Mouse (Mus musculus) CH12.LX (cell line): ENCODE measurements around the gene Ube2z. TPM values are rescaled to one million over a fixed set of nuclear protein-coding genes. Genes with fewer than 3 reads are reported as not detected.

Source experiments
- DNase-seq: peaks from one replicate; pipeline ENCODE4 v3.0.0-alpha.2; 2013; ENCODE audit errors: extremely low read depth
- H3K27ac ChIP-seq: 2 replicates; pipeline ENCODE4 v1.5.1; 2012; ENCODE audit warnings: low read depth, mild to moderate bottlenecking, control low read depth, moderate library complexity; ENCODE audit not compliant: insufficient read depth
- H3K27me3 ChIP-seq: replicated peaks from 2 replicates; pipeline ENCODE3; 2012; ENCODE audit warnings: inconsistent platforms
- H3K36me3 ChIP-seq, 2 experiments: replicated peaks in 1 of 2; 2 replicates each; pipeline versions ENCODE3 to v1.6.1; 2012; ENCODE audit warnings: inconsistent platforms in 1 of 2, low read length in 1 of 2, mild to moderate bottlenecking in 1 of 2, mixed read lengths in 1 of 2, moderate library complexity in 1 of 2; ENCODE audit not compliant: control insufficient read depth in 1 of 2, insufficient read depth in 1 of 2
- H3K4me1 ChIP-seq, 2 experiments: 2 replicates each; pipeline ENCODE4 v1.6.1; 2012; ENCODE audit warnings: inconsistent platforms in 1 of 2, moderate library complexity in 1 of 2; ENCODE audit not compliant: insufficient read depth in 2 of 2, control insufficient read depth in 1 of 2
- H3K4me2 ChIP-seq: 2 replicates; pipeline ENCODE4 v1.6.1; 2012; ENCODE audit warnings: low read depth, mild to moderate bottlenecking, control low read depth; ENCODE audit not compliant: poor library complexity, insufficient read depth, severe bottlenecking
- H3K4me3 ChIP-seq, 3 experiments: fragments of 150-350 bp in 1 of 3; sonication (generic) in 1 of 3; replicated peaks in 1 of 3; 2 replicates each; pipeline versions ENCODE3 to v1.5.1; 2011 to 2012; ENCODE audit warnings: low read depth in 2 of 3, low read length in 2 of 3, mild to moderate bottlenecking in 2 of 3, moderate library complexity in 2 of 3, control low read depth in 1 of 3, improper control_type of control experiment in 1 of 3, inconsistent platforms in 1 of 3, mixed read lengths in 1 of 3; ENCODE audit not compliant: poor library complexity in 1 of 3
- H3K79me2 ChIP-seq: replicated peaks from 2 replicates; pipeline ENCODE4 v1.6.1; 2012; ENCODE audit warnings: mild to moderate bottlenecking, moderate library complexity; ENCODE audit not compliant: control insufficient read depth, poor library complexity, insufficient read depth, severe bottlenecking; ENCODE audit errors: extremely low read depth
- H3K9ac ChIP-seq: 2 replicates; pipeline ENCODE4 v1.6.1; 2012; ENCODE audit warnings: low read depth, mild to moderate bottlenecking, control low read depth, moderate library complexity; ENCODE audit not compliant: insufficient read depth
- H3K9me3 ChIP-seq: replicated peaks from 2 replicates; pipeline ENCODE3; 2012; ENCODE audit warnings: low read length, inconsistent platforms, mixed read lengths
- BHLHE40 ChIP-seq: IDR thresholded peaks from 2 replicates; pipeline ENCODE4 v1.6.1; 2011; ENCODE audit warnings: mild to moderate bottlenecking, low read depth, low read length, improper control_type of control experiment
- CHD1 ChIP-seq: IDR thresholded peaks from 2 replicates; pipeline ENCODE4 v1.6.1; 2012; ENCODE audit warnings: low read depth, low read length, improper control_type of control experiment, inconsistent platforms
- CHD2 ChIP-seq: IDR thresholded peaks from 2 replicates; pipeline ENCODE4 v1.6.1; 2011; ENCODE audit warnings: low read length, improper control_type of control experiment
- EP300 ChIP-seq: IDR thresholded peaks from 2 replicates; pipeline ENCODE4 v1.6.1; 2011; ENCODE audit warnings: low read length, improper control_type of control experiment
- JUN ChIP-seq: IDR thresholded peaks from 2 replicates; pipeline ENCODE4 v1.6.1; 2011; ENCODE audit warnings: low read depth, mild to moderate bottlenecking, low read length, improper control_type of control experiment, moderate library complexity; ENCODE audit not compliant: insufficient read depth
- KAT2A ChIP-seq: IDR thresholded peaks from 2 replicates; pipeline ENCODE4 v1.6.1; 2012; ENCODE audit warnings: low read length, improper control_type of control experiment, inconsistent platforms; ENCODE audit not compliant: insufficient replicate concordance
- MAFK ChIP-seq: IDR thresholded peaks from 2 replicates; pipeline ENCODE4 v1.6.1; 2011; ENCODE audit warnings: low read length, improper control_type of control experiment; ENCODE audit not compliant: insufficient replicate concordance
- MAZ ChIP-seq: IDR thresholded peaks from 2 replicates; pipeline ENCODE4 v1.6.1; 2012; ENCODE audit warnings: low read depth, mild to moderate bottlenecking, inconsistent platforms, low read length, improper control_type of control experiment, moderate library complexity
- NRF1 ChIP-seq: IDR thresholded peaks from 2 replicates; pipeline ENCODE4 v1.6.1; 2014; ENCODE audit warnings: low read depth, mild to moderate bottlenecking, inconsistent platforms, low read length, improper control_type of control experiment, moderate library complexity
- PAX5 ChIP-seq: IDR thresholded peaks from 2 replicates; pipeline ENCODE4 v1.6.1; 2012; ENCODE audit warnings: low read length, inconsistent platforms, mixed read lengths
- POLR2A ChIP-seq: IDR thresholded peaks from 2 replicates; pipeline ENCODE4 v1.6.1; 2011; ENCODE audit warnings: low read depth, mild to moderate bottlenecking, improper control_type of control experiment, low read length
- POLR2AphosphoS2 ChIP-seq: IDR thresholded peaks from 2 replicates; pipeline ENCODE4 v1.6.1; 2011; ENCODE audit warnings: low read depth, low read length, improper control_type of control experiment
- RAD21 ChIP-seq: IDR thresholded peaks from 2 replicates; pipeline ENCODE4 v1.6.1; 2011; ENCODE audit warnings: low read depth, mild to moderate bottlenecking, low read length, improper control_type of control experiment, moderate library complexity
- RCOR1 ChIP-seq: conservative IDR thresholded peaks from 2 replicates; pipeline ENCODE4 v1.6.1; 2012; ENCODE audit warnings: low read depth, mild to moderate bottlenecking, inconsistent platforms, low read length, improper control_type of control experiment
- SMC3 ChIP-seq: IDR thresholded peaks from 2 replicates; pipeline ENCODE4 v1.6.1; 2011; ENCODE audit warnings: low read depth, low read length, improper control_type of control experiment
- TBP ChIP-seq: conservative IDR thresholded peaks from 2 replicates; pipeline ENCODE4 v1.6.1; 2011; ENCODE audit warnings: low read depth, low read length, improper control_type of control experiment
- TCF12 ChIP-seq: IDR thresholded peaks from 2 replicates; pipeline ENCODE4 v1.6.1; 2014; ENCODE audit warnings: low read depth, mild to moderate bottlenecking, inconsistent platforms, low read length, improper control_type of control experiment
- USF1 ChIP-seq: IDR thresholded peaks from 2 replicates; pipeline ENCODE4 v1.6.1; 2014; ENCODE audit warnings: low read depth, mild to moderate bottlenecking, inconsistent platforms, low read length, improper control_type of control experiment
- USF2 ChIP-seq: conservative IDR thresholded peaks from 2 replicates; pipeline ENCODE4 v1.6.1; 2011; ENCODE audit warnings: low read depth, low read length, improper control_type of control experiment
- ZKSCAN1 ChIP-seq: IDR thresholded peaks from 2 replicates; pipeline ENCODE4 v1.6.1; 2012; ENCODE audit warnings: low read depth, inconsistent platforms, low read length, improper control_type of control experiment, borderline replicate concordance
- dilution Hi-C: fragments of 300-500 bp; cut with MboI; formaldehyde crosslinking; loops from 2 replicates; pipeline ENCODE4 v1.14.3; 2020; ENCODE audit warnings: low sequenced_read_pairs; ENCODE audit not compliant: extremely low pct_unique_long_range_greater_than_20kb, extremely low pct_ligation_motif_present
- in situ Hi-C: fragments of 300-500 bp; cut with MboI; formaldehyde crosslinking; loops from 3 replicates; pipeline ENCODE4 v1.14.3; 2019; ENCODE audit warnings: low sequenced_read_pairs, low pct_ligation_motif_present, low pct_unique_long_range_greater_than_20kb, mixed read lengths
- polyA plus RNA-seq: library from polyadenylated mRNA; unstranded; fragments of >175 nt; gene quantifications from 2 replicates; pipeline ENCODE4 v1.2.1, GENCODE M21; 2012; ENCODE audit warnings: low read depth; ENCODE audit not compliant: insufficient read length
- total RNA-seq, 2 experiments: library from RNA; depleted of rRNA; stranded (reverse); fragments of 300-350 nt in 1 of 2; fragments of >200 nt in 1 of 2; gene quantifications; 2 replicates each; pipeline ENCODE4 v1.2.3; 2012 to 2014

The Ube2z gene
- total and polyA plus RNA-seq, 3 experiments, result 51.3 to 67.8 (median 64.2) TPM

GRCm38 (mm10) chr11:96007516-96008235 is 57.5 kb downstream of the Ube2z start:
- dilution Hi-C loops, result no loop called here

GRCm38 (mm10) chr11:96006852-96007515 is 58.2 kb downstream of the Ube2z start:
- H3K4me1 ChIP-seq, result no peaks in the 10 kb centered on the region
- H3K36me3 ChIP-seq, result no peaks in the 10 kb centered on the region
- no peaks in the 10 kb centered on the region for H3K79me2 ChIP-seq
- peaks cover 33% of the 10 kb centered on the region for H3K9me3 ChIP-seq
- in situ Hi-C loops, result no loop called here
- no peak for DNase-seq
- peaks cover 42% of the 10 kb centered on the region for H3K27me3 ChIP-seq
- no peak overlapping the region for H3K4me2 ChIP-seq
- no peak overlapping the region for H3K9ac ChIP-seq
- dilution Hi-C loops, result no loop called here
- TF ChIP-seq USF1 (no peak), BHLHE40 (no peak), KAT2A (no peak), CHD2 (no peak), MAFK (no peak), ZKSCAN1 (no peak), SMC3 (no peak), NRF1 (no peak), POLR2AphosphoS2 (no peak), CHD1 (no peak), POLR2A (no peak), RAD21 (no peak), MAZ (no peak)
- peak overlapping the region in 1 of 3 experiments; percentile 5 for H3K4me3 ChIP-seq
- no peak overlapping the region for H3K27ac ChIP-seq

More at GRCm38 (mm10) chr11:96007516-96008235, 57.5 kb downstream of the Ube2z start:
- peaks cover 33% of the 10 kb centered on the region for H3K9me3 ChIP-seq
- H3K27ac ChIP-seq, result no peak overlapping the region
- in situ Hi-C loops, result no loop called here
- no peak for DNase-seq
- no peaks in the 10 kb centered on the region for H3K79me2 ChIP-seq
- H3K4me3 ChIP-seq, result no peak overlapping the region
- no peak overlapping the region for H3K4me2 ChIP-seq
- TF ChIP-seq PAX5 (no peak), MAZ (no peak), USF2 (no peak), EP300 (no peak), RCOR1 (no peak), USF1 (no peak), NRF1 (no peak), TBP (no peak), TCF12 (no peak), JUN (no peak)
- H3K27me3 ChIP-seq, result peaks cover 42% of the 10 kb centered on the region
- H3K4me1 ChIP-seq, result no peaks in the 10 kb centered on the region
- no peak overlapping the region for H3K9ac ChIP-seq
- H3K36me3 ChIP-seq, result no peaks in the 10 kb centered on the region
